Mouse (Mus musculus): ENCODE results near the gene Ssh1. TPM values are rescaled to one million over a fixed set of nuclear protein-coding genes. Genes with fewer than 3 reads are reported as not detected.

Gene Ssh1
- polyA plus RNA-seq, 1 experiment from 2014 or later: 22.2 TPM

DNA sequence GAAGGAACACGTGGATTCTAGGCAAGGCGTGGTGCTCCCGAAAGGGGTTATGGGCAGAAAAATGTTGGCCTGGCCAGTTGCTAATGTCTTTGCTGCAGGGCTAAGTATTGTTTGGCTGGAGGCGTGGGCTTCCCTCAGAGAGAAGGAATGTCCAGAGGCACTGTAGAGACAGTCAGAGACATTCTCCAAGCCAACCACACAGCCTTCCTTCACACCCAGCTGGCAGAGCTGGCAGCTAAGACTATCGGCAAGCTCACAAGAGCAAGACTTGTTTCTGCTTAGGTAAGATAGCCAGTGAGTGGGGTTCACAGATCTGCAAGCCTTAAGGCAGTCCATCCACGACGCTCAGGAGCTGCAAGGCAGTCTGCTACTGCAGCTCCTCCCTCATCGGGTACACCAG lies 16.4 kb downstream of the Ssh1 start:
- H3K36me3 ChIP-seq (ENCODE audit: control insufficient read depth, insufficient read depth, low read length): peaks cover 6% of the 10 kb centered on the region; the same call in 1 of the 2 replicates
- H3K4me3 ChIP-seq (ENCODE audit: low read depth, low read length): no peak overlapping the region
- no peak overlapping the region for H3K27ac ChIP-seq (ENCODE audit: low read length)
- 77% methylated on average over 8 of the region's 8 CpGs for WGBS
- H3K4me2 ChIP-seq (replicated peaks; ENCODE audit: low read depth, low read length): no peak overlapping the region
- no peaks in the 10 kb centered on the region for H3K27me3 ChIP-seq (ENCODE audit: control insufficient read depth, insufficient read depth, low read length)
- no peak overlapping the region for H3K9ac ChIP-seq (replicated peaks; ENCODE audit: low read depth, low read length)
- peak; percentile 42; the same call in 1 of the 2 replicates for ATAC-seq (ENCODE audit: insufficient number of reproducible peaks, insufficient read depth, low FRiP score, low read depth)
- peaks cover 3% of the 10 kb centered on the region; the same call in 1 of the 2 replicates for H3K4me1 ChIP-seq (ENCODE audit: control insufficient read depth, insufficient read depth, low read length)
- H3K9me3 ChIP-seq (ENCODE audit: control insufficient read depth, low read depth, low read length): no peaks in the 10 kb centered on the region

DNA sequence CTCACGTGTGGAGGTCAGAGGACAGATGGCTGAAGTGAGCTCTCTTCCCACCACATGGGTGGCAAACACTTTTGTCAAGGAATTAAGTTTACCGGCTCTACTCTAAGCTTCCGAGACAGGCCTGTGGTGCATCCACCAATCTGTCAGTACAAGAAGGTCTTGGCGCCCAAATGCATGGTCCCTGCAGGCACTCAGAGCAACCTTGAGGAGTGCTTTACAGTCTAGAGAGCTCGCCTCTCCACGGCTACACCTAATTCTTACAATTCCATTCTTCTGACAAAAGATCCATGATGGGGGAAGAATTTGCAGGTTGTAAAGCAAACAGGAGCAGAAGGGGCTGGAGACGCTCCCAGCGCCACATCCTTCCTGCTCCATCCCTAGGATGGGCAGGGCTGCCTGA lies 17.1 kb downstream of the Ssh1 start:
- H3K36me3 ChIP-seq (ENCODE audit: control insufficient read depth, insufficient read depth, low read length): peaks cover 4% of the 10 kb centered on the region; the same call in 1 of the 2 replicates
- WGBS: 81% methylated on average over 8 of the region's 8 CpGs

DNA sequence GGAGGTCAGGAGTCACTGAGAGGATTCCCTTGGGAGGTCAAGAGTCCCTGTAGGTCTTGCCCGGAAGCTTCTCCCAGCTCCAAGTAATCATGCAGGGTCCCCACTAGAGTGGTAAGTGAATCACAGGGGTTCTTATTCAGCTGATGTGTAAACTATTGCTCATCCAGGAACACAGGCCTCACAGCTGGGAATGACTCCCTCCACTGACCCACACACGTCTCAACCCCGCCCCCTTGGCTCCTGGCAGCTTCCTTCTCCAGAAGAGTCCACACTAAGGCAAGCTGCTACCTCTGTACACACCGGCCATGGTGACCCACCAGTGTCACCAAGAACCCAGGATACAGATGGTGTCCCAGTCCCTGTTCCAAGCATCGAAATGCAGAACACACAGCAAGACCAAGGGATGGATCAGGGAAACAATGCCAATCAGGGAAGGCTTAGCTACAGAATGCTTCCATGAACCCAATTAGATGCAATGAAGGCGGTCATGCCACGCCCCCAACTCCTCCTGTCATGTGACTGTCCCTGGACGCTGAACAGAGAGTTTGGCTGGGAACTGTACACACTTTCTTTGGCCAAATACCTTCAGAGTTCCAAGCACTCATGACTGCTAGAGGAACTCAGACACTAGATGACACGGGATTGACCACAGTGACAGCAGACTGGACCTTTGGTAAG lies 18.0 kb downstream of the Ssh1 start:
- Histone ChIP-seq H3K9ac (replicated peaks; ENCODE audit: low read depth, low read length) (no peak overlapping the region), H3K4me1 (ENCODE audit: control insufficient read depth, insufficient read depth, low read length) (peaks cover 3% of the 10 kb centered on the region; the same call in 1 of the 2 replicates), H3K9me3 (ENCODE audit: control insufficient read depth, low read depth, low read length) (no peaks in the 10 kb centered on the region), H3K4me2 (replicated peaks; ENCODE audit: low read depth, low read length) (no peak overlapping the region), H3K27ac (ENCODE audit: low read length) (no peak overlapping the region), H3K27me3 (ENCODE audit: control insufficient read depth, insufficient read depth, low read length) (no peaks in the 10 kb centered on the region), H3K4me3 (ENCODE audit: low read depth, low read length) (no peak overlapping the region), H3K36me3 (ENCODE audit: control insufficient read depth, insufficient read depth, low read length) (no peaks in the 10 kb centered on the region)
- 63% methylated on average over 9 of the region's 9 CpGs for WGBS
- ATAC-seq (ENCODE audit: insufficient number of reproducible peaks, insufficient read depth, low FRiP score, low read depth): no peak

More for the DNA sequence above, 17.1 kb downstream of the Ssh1 start:
- H3K4me1 ChIP-seq (ENCODE audit: control insufficient read depth, insufficient read depth, low read length): peaks cover 3% of the 10 kb centered on the region; the same call in 1 of the 2 replicates
- H3K27ac ChIP-seq (ENCODE audit: low read length): no peak overlapping the region
- no peak overlapping the region for H3K4me2 ChIP-seq (replicated peaks; ENCODE audit: low read depth, low read length)
- H3K4me3 ChIP-seq (ENCODE audit: low read depth, low read length): no peak overlapping the region
- H3K27me3 ChIP-seq (ENCODE audit: control insufficient read depth, insufficient read depth, low read length): no peaks in the 10 kb centered on the region
- no peaks in the 10 kb centered on the region for H3K9me3 ChIP-seq (ENCODE audit: control insufficient read depth, low read depth, low read length)
- H3K9ac ChIP-seq (replicated peaks; ENCODE audit: low read depth, low read length): no peak overlapping the region
- ATAC-seq (ENCODE audit: insufficient number of reproducible peaks, insufficient read depth, low FRiP score, low read depth): no peak

DNA sequence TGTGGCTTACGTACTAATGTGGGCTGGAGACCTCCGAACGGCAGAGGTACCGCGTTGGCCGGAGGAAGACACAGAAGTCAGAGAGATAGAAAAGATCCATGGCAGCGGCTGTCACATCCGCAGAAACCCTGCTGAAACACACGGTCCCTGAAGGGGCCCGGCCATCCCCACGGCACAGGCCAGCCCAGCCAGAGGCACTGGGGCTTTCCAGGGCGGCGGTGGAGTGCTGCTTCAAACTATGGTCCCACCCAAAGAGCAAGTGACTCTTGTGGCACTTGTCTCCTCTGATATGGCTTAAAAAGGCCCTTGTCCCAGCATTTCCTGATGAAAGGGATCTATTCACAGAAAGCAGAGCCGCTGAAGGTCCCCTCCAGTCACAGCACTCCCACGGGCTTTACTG lies 19.1 kb downstream of the Ssh1 start:
- Histone ChIP-seq H3K27ac (ENCODE audit: low read length) (no peak overlapping the region), H3K9me3 (ENCODE audit: control insufficient read depth, low read depth, low read length) (no peaks in the 10 kb centered on the region), H3K4me3 (ENCODE audit: low read depth, low read length) (no peak overlapping the region), H3K4me1 (ENCODE audit: control insufficient read depth, insufficient read depth, low read length) (peaks cover 3% of the 10 kb centered on the region; the same call in 1 of the 2 replicates), H3K4me2 (replicated peaks; ENCODE audit: low read depth, low read length) (no peak overlapping the region), H3K9ac (replicated peaks; ENCODE audit: low read depth, low read length) (no peak overlapping the region), H3K36me3 (ENCODE audit: control insufficient read depth, insufficient read depth, low read length) (peaks cover 7% of the 10 kb centered on the region), H3K27me3 (ENCODE audit: control insufficient read depth, insufficient read depth, low read length) (no peaks in the 10 kb centered on the region)
- 64% methylated on average over 15 of the region's 15 CpGs for WGBS
- ATAC-seq (ENCODE audit: insufficient number of reproducible peaks, insufficient read depth, low FRiP score, low read depth): no peak

DNA sequence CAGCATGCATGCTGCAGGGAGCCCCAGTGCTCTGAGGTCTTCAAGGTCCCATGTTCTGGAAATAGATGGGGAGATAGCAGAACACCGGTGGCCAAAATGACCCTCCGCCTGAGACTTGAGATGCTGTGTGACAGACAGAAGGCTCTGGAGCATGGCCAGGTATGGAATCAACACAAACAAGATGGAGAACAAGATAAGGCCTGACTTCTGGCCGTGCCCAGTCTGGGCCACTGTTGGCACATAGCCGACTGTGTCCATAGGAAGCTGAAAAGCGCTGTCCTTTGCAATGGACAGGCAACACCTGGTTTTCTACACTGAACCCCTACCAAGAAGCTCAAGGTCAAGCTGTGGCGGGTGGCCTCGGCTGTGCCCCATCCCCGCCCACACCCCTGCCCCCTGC lies 19.9 kb downstream of the Ssh1 start:
- WGBS: 86% methylated on average over 8 of the region's 8 CpGs
- Histone ChIP-seq H3K27me3 (ENCODE audit: control insufficient read depth, insufficient read depth, low read length) (no peaks in the 10 kb centered on the region), H3K27ac (ENCODE audit: low read length) (no peak overlapping the region; the same call in 1 of the 2 replicates), H3K4me2 (replicated peaks; ENCODE audit: low read depth, low read length) (no peak overlapping the region), H3K36me3 (ENCODE audit: control insufficient read depth, insufficient read depth, low read length) (peaks cover 12% of the 10 kb centered on the region), H3K9me3 (ENCODE audit: control insufficient read depth, low read depth, low read length) (no peaks in the 10 kb centered on the region), H3K9ac (replicated peaks; ENCODE audit: low read depth, low read length) (no peak overlapping the region), H3K4me1 (ENCODE audit: control insufficient read depth, insufficient read depth, low read length) (peaks cover 3% of the 10 kb centered on the region; the same call in 1 of the 2 replicates), H3K4me3 (ENCODE audit: low read depth, low read length) (no peak overlapping the region)
- no peak for ATAC-seq (ENCODE audit: insufficient number of reproducible peaks, insufficient read depth, low FRiP score, low read depth)

DNA sequence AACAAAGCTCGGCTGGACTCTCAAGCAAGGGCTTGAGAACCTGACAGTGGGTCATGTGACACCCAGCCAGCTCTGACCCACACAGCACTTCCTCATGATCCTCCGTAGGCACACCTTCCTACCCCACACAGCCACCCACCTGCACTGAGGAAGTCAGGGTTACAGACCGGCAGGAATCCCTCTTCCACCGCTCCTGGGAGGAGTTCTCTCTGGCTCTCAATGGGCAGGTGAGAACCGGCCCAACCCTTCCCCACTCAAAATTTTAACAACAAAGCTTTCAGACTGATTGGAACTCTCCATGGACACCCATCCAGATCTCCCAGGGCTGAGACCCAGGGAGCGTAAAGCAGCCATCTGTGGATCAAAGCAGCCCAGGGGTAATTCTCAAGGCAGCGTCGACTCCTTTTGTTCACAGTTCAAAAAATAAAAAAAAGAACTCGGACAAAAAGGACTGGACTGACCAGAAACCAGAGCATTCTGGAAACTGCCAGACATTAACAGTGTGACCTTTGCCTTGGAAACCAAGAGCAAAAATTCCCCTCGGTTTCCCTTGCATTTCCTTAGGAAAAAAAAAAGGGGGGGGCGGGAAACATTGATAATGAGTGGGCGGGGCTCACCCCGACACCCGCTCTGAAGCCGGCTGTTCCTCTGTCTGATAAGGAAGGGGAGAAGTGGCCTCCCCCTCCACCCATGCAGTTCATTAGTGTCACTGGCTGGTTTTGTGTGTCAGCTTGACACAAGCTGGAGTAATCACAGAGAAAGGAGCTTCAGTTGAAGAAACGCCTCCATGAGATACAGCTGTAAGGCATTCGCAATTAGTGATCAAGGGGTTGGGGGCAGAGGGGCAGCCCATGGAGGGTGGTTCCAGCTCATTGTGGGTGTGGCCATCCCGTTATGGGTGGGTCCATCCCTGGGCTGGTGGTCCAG lies 20.8 kb downstream of the Ssh1 start:
- Histone ChIP-seq H3K4me1 (ENCODE audit: control insufficient read depth, insufficient read depth, low read length) (peaks cover 3% of the 10 kb centered on the region; the same call in 1 of the 2 replicates), H3K27me3 (ENCODE audit: control insufficient read depth, insufficient read depth, low read length) (no peaks in the 10 kb centered on the region), H3K4me2 (replicated peaks; ENCODE audit: low read depth, low read length) (no peak overlapping the region), H3K36me3 (ENCODE audit: control insufficient read depth, insufficient read depth, low read length) (peaks cover 12% of the 10 kb centered on the region), H3K9me3 (ENCODE audit: control insufficient read depth, low read depth, low read length) (no peaks in the 10 kb centered on the region), H3K4me3 (ENCODE audit: low read depth, low read length) (no peak overlapping the region), H3K9ac (replicated peaks; ENCODE audit: low read depth, low read length) (no peak overlapping the region), H3K27ac (ENCODE audit: low read length) (peak overlapping the region; percentile 45; the same call in 1 of the 2 replicates)
- 21% methylated on average over 18 of the region's 18 CpGs for WGBS
- ATAC-seq (ENCODE audit: insufficient number of reproducible peaks, insufficient read depth, low FRiP score, low read depth): peak; percentile 49; the same call in 1 of the 2 replicates

DNA sequence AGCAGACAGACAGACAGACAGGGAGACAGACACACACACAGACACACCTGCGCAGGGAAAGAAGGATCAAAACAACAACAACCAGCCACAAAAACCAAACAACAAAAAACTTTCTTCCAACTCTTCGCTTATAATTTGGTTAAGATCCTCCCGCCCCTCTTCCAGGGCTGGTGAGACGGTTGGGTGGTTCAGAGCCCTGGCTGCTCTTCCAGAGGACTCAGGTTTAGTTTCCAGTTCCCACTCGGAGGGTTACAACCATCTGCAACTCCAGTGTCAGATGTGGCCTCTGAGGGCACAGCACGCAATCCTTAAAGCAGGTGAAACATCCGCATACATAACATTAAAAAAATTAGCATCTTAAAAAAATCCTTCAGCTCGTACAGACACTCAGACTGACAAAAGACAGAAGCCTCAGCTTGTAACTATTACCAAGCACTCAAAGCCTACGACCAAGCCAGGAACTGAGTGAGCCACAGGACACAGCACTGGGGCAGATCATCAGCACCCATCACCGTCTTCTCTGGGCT lies 22.2 kb downstream of the Ssh1 start:
- no peak overlapping the region for H3K27ac ChIP-seq (ENCODE audit: low read length)
- H3K4me2 ChIP-seq (replicated peaks; ENCODE audit: low read depth, low read length): no peak overlapping the region
- H3K36me3 ChIP-seq (ENCODE audit: control insufficient read depth, insufficient read depth, low read length): peaks cover 23% of the 10 kb centered on the region
- WGBS: 76% methylated on average over 10 of the region's 10 CpGs
- no peaks in the 10 kb centered on the region for H3K9me3 ChIP-seq (ENCODE audit: control insufficient read depth, low read depth, low read length)
- no peak overlapping the region for H3K9ac ChIP-seq (replicated peaks; ENCODE audit: low read depth, low read length)
- H3K4me1 ChIP-seq (ENCODE audit: control insufficient read depth, insufficient read depth, low read length): peaks cover 3% of the 10 kb centered on the region; the same call in 1 of the 2 replicates
- H3K4me3 ChIP-seq (ENCODE audit: low read depth, low read length): no peak overlapping the region
- H3K27me3 ChIP-seq (ENCODE audit: control insufficient read depth, insufficient read depth, low read length): no peaks in the 10 kb centered on the region
- ATAC-seq (ENCODE audit: insufficient number of reproducible peaks, insufficient read depth, low FRiP score, low read depth): no peak

DNA sequence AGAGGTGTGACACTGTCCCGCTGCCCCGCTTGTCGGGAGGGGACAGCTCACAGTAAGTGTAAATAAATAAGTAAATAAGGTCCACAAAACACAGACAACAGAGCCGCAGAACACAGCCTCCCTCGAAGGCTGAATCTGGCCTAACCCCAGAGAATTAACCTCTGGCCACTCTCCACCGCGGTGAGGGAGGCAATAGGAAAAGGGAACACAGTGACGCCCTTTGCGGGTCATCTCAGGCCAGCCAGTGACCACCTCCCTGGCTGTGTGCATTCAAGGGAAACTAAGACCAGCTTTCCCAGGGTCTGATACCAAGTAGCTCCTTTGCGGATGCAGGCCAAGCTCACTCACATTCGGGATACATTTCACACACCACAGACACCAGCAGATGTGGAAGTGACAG lies 25.3 kb downstream of the Ssh1 start:
- 80% methylated on average over 11 of the region's 11 CpGs for WGBS
- peaks cover 37% of the 10 kb centered on the region for H3K36me3 ChIP-seq (ENCODE audit: control insufficient read depth, insufficient read depth, low read length)

More for the DNA sequence above, 25.3 kb downstream of the Ssh1 start:
- Histone ChIP-seq H3K4me1 (ENCODE audit: control insufficient read depth, insufficient read depth, low read length) (peaks cover 3% of the 10 kb centered on the region; the same call in 1 of the 2 replicates), H3K9me3 (ENCODE audit: control insufficient read depth, low read depth, low read length) (no peaks in the 10 kb centered on the region), H3K27me3 (ENCODE audit: control insufficient read depth, insufficient read depth, low read length) (no peaks in the 10 kb centered on the region), H3K27ac (ENCODE audit: low read length) (no peak overlapping the region), H3K9ac (replicated peaks; ENCODE audit: low read depth, low read length) (no peak overlapping the region), H3K4me2 (replicated peaks; ENCODE audit: low read depth, low read length) (no peak overlapping the region), H3K4me3 (ENCODE audit: low read depth, low read length) (no peak overlapping the region)
- ATAC-seq (ENCODE audit: insufficient number of reproducible peaks, insufficient read depth, low FRiP score, low read depth): no peak

All from stomach, embryonic 14.5 days (tissue).